Mouse (Mus musculus): Measurements from ENCODE around the gene Depdc7.

Gene Depdc7

GRCm38 (mm10) chr2:104716279-104716678 lies 26.4 kb downstream of the Depdc7 start, which contains the start of gene Pin1rt1:
Gene Pin1rt1 (minus strand): TSS chr2:104716379.
- no peak for DNase-seq (ENCODE audit: low spot score)

GRCm38 (mm10) chr2:104714254-104714691 lies 28.4 kb downstream of the Depdc7 start:
- no peak for DNase-seq (ENCODE audit: low spot score)

GRCm38 (mm10) chr2:104712486-104712809 lies 30.2 kb downstream of the Depdc7 start:
- no peak for DNase-seq (ENCODE audit: low spot score)

- no peak for DNase-seq (ENCODE audit: low spot score)
Observed at GRCm38 (mm10) chr2:104711585-104712485, 30.8 kb downstream of the Depdc7 start, which contains the start of gene Tcp11l1. Gene Tcp11l1 (minus strand): TSS chr2:104712169.

GRCm38 (mm10) chr2:104710670-104711370 lies 31.9 kb downstream of the Depdc7 start:
- no peak for DNase-seq (ENCODE audit: low spot score)

- no peak for DNase-seq (ENCODE audit: low spot score)
Observed at GRCm38 (mm10) chr2:104709786-104710337, 32.8 kb downstream of the Depdc7 start.

GRCm38 (mm10) chr2:104704355-104704754 lies 38.3 kb downstream of the Depdc7 start:
- DNase-seq (ENCODE audit: low spot score): no peak

GRCm38 (mm10) chr2:104703158-104703557 lies 39.5 kb downstream of the Depdc7 start:
- no peak for DNase-seq (ENCODE audit: low spot score)

- no peak for DNase-seq (ENCODE audit: low spot score)
Observed at GRCm38 (mm10) chr2:104699659-104700058, 43.0 kb downstream of the Depdc7 start.

GRCm38 (mm10) chr2:104692551-104692950 lies 50.1 kb downstream of the Depdc7 start:
- DNase-seq (ENCODE audit: low spot score): no peak

- DNase-seq (ENCODE audit: low spot score): no peak
Observed at GRCm38 (mm10) chr2:104690720-104691119, 52.0 kb downstream of the Depdc7 start.

- DNase-seq (ENCODE audit: low spot score): no peak
Observed at GRCm38 (mm10) chr2:104688724-104689123, 54.0 kb downstream of the Depdc7 start.

GRCm38 (mm10) chr2:104688321-104688720 lies 54.4 kb downstream of the Depdc7 start:
- DNase-seq (ENCODE audit: low spot score): no peak

- no peak for DNase-seq (ENCODE audit: low spot score)
Observed at GRCm38 (mm10) chr2:104687261-104687660, 55.4 kb downstream of the Depdc7 start.

- DNase-seq (ENCODE audit: low spot score): peak; percentile 44
Observed at GRCm38 (mm10) chr2:104685418-104685817, 57.3 kb downstream of the Depdc7 start.

- DNase-seq (ENCODE audit: low spot score): no peak
Observed at GRCm38 (mm10) chr2:104684771-104685170, 57.9 kb downstream of the Depdc7 start.

- DNase-seq (ENCODE audit: low spot score): no peak
Observed at GRCm38 (mm10) chr2:104677326-104677725, 65.4 kb downstream of the Depdc7 start.

Measured in layer of hippocampus, adult 9-10 months (tissue).